Mouse (Mus musculus) MN1 (cell line): Measurements from ENCODE around the gene Gm49392.
A peak's percentile ranks its signal among the peaks of the same experiment; 100 is the strongest.
"Not testable (repeated sequence)": the region's sequence is repeated elsewhere in the genome, so short reads cannot be mapped to it uniquely, and the experiment has no call there.

Source experiments
- DNase-seq: peaks from one replicate; pipeline ENCODE4 v3.0.0-alpha.2; 2016; ENCODE audit warnings: low spot score

Gene Gm49392

DNA sequence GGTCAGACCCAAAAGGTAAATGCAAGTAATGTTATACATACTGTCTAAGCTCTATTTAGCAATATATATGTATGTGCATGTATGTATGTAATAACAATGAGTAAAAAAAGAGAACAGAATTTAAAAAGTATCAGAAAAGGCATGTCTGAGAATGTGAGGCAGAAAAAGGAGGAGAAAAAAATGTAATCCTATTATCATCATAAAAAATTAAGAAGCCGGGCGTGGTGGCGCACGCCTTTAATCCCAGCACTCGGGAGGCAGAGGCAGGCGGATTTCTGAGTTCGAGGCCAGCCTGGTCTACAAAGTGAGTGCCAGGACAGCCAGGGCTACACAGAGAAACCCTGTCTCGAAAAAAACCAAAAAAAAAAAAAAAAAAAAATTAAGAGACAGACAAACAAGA lies at the start of gene Gm49392:
TSS of gene Gm49392 (minus strand) at position 101 of the 400 bp plus-strand sequence.
- not testable (repeated sequence) for DNase-seq

DNA sequence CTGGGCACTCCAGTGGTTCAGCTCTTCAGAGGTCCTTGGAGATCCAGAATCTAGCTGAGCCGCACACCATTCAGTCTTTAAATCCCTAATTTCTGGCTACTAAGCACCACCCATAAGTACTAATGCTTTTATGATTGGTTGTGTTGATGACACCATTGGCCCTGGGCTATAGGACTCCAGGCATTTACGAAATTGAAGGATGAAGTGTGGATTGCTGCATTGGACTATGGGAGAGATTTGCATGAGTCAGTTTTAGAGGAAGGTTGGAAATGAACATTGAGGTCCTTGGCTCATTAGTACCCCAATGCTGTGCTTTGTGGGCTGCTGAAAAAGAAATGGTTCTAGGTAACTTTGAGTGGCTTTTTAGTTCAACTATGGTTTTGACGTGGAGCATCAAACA lies 45.2 kb upstream of the Gm49392 start, which contains the start of gene Tpbpa:
TSS of gene Tpbpa (minus strand) at position 101 of the 400 bp plus-strand sequence.
- not testable (repeated sequence) for DNase-seq

DNA sequence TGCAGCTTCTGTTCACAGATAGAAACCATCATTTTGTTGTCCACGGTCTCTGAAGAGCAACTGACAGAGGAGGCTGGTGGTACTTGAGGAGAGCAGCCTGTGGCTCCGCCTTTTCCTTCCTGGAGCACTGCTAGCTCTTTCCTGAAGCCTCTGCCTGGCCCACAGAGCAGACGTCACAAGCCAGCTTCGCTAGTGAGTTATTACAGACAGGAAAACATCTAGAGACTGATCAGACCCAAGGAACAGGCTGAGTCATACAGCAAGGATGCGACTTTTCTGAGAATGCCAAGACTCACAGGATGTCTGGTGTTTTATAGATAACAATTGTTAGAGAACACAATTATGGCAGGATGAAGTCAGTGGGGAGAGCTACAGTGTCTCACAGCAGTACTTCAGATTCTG lies 39.8 kb upstream of the Gm49392 start, which contains the start of the genes Gm49391 and Ctla2a:
TSS of gene Gm49391 (minus strand) at position 72 of the 402 bp plus-strand sequence.
TSS of gene Ctla2a (minus strand) at position 126 of the 402 bp plus-strand sequence.
- peak; percentile 73 for DNase-seq

DNA sequence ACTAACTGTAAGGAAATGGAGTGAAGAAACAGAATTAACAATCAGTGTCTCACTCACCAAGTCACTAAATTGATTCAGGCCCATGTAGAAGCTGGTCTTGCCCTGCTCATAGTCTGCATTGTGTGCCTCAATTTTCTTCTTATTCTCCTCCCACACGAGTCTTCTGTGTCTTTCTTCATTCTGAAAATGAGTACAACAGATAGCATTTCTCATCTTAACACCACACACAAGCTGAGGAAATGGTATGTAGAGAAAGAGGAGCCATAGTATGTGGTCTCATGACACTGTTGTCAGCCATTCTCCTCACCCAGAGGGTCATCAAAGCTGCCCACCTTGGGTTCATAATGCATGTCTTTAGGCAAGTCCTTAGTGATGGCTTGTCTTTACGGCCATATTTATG lies 38.8 kb upstream of the Gm49392 start, which contains the start of gene Gm49393:
TSS of gene Gm49393 (minus strand) at position 101 of the 400 bp plus-strand sequence.
- not testable (repeated sequence) for DNase-seq

DNA sequence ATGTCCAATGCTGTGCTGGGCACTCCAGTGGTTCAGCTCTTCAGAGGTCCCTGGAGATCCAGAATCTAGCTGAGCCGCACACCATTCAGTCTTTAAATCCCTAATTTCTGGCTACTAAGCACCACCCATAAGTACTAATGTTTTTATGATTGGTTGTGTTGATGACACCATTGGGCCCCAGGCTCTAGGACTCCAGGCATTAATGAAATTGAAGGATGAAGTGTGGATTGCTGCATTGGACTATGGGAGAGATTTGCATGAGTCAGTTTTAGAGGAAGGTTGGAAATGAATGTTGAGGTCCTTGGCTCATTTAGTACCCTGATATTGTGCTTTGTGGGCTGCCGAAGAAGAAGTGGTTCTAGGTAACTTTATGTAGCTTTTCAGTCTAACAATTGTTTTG lies 8.1 kb upstream of the Gm49392 start, which contains the start of gene Tpbpb:
TSS of gene Tpbpb (minus strand) at position 101 of the 400 bp plus-strand sequence.
- DNase-seq, result not testable (repeated sequence)

DNA sequence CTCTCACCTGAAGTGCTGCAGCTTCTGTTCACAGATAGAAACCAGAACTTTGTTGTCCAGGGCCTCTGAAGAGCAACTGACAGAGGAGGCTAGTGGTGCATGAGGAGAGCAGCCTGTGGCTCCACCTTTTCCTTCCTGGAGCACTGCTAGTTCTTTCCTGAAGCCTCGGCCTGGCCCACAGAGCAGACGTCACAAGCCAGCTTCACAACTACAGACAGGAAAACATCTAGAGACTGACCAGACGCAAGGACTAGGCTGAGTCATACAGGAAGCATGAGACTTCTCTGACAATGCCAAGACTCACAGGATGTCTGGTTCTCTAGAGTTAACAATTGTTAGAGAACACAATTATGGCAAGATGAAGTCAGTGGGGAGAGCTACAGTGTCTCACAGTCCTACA lies 634 bp upstream of the Gm49392 start, which contains the start of gene Ctla2b:
TSS of gene Ctla2b (minus strand) at position 120 of the 400 bp plus-strand sequence.
- peak; percentile 74 for DNase-seq

DNA sequence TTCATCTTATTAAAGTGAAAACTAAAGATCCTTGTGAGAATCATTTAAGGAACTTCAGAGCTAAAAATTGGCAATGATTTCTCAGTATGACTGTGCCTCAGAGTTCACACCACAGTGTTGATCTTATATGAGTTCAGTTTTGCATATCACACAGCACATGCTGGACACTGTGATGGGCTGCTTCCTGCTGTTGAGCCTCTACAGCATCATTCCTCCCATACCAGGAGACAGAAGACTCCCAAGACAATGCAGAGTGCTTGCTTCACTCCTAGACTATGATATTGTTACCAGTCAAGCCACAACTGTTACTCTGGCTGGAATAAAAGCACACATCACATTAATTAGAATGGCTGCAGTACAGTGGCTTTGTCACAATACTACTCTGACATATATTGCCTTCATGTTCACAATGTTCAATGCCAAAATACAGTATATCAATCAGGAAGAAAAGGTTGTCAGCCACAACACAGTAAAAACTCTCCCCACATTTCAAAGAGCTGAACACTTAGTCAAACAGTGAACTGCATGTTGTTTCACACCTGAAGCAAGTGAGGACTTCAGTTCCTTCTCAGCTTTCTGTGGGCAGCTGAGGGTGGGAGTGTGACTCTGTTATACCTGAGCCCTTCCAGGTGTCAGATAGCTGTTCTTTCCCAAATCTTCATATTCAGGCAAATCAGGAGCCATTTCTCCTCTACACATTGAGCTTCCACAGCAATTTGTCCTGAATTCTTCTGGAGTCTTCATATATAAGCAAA lies 1.1 kb downstream of the Gm49392 start:
- DNase-seq, result no peak

DNA sequence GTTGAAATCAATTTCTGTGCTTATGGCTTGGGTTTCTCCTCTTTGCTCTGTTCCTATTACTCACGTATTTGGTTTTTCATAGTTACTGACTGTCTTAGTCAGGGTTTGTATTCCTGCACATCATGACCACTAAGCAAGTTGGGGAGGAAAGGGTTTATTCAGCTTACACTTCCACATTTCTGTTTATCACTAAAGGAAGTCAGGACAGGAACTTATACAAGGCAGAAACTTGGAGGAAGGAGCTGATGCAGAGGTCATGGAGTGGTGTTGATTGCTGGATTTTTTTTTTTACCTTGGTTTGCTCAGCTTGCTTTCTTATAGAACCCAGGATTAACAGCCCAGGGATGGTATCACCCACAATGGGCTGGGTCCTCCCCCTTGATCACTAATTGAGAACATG lies 4.4 kb downstream of the Gm49392 start:
- no peak for DNase-seq

DNA sequence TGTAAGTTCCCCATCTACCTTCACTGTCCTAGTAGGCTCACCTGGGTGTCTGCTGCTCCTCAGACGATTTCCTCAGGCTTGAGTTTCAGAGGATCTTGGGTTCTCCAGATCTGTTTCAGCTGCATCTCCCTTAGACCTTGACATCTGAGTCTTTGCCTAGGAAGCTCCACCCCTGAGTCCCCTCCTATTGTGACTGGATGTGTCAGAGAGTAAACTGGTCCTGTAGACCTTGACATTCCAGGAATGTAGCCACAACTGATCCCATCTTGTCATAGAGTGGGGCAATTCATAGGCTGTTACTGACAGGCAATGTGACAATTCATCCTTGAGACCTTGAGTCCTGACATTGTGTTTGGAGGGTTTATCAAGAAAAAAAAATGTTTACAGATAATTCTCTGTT lies 32.4 kb downstream of the Gm49392 start, which contains the start of gene 4930486L24Rik:
TSS of gene 4930486L24Rik (minus strand) at position 195 of the 400 bp plus-strand sequence.
- DNase-seq, result no peak

DNA sequence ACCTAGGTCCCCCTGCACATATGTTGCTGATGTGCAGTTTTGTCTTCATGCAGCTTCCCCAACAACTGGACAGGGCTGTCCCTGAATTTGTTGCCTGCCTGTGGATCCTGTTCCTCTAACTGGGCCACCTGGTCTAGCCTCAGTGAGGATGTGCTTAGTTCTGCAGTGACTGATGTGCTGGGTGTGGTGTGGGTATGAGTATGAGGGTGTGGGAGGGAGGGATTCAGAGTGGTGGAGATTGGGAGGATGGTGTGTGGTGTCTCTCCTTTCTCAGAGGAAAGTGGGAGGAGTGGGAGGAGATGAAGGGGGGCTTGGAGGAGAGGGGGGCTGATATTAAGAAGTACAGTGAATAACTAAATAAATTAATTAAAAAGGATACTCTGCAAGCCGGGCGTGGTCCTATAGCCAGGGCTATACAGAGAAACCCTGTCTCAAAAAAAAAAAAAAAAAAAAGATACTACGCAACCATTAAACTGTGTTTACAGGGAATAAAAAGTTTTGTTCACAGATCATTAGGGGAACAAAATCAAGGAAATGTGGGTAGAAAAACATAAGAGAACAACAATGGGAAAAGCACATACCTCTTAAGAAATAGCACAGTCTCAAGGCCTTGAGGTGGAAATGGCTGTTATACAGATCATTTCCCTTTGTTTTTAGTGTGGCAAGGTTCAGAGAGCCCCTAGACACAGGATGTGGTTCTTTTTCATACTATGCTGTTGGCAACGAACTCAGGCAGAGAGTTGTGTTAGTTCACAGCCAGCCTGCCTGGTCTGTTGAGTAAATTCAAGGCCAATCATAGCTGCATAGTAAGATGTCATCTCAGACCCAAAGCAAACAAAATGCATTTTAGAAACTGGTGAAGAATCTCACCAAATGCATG lies 48.2 kb downstream of the Gm49392 start:
- no peak for DNase-seq

DNA sequence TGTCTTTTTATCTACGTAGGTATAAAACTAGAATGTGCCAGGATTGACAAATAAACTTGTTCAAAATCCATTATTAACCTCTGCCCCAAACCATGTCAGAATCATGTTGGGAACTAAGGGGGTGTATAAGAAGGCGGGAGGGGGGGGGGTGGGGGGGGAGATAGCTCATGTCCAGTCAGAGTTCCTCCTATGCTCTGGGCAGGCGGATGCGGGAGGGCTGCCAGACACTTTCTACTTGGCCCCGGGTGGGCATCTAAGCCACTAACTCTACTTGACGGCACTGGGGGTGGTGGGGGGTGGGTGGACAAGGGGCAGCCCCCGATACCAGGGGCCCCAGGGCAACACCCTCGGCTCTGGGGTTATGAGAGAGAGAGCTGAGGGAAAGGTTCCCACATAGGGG lies 53.5 kb downstream of the Gm49392 start:
- no peak for DNase-seq

DNA sequence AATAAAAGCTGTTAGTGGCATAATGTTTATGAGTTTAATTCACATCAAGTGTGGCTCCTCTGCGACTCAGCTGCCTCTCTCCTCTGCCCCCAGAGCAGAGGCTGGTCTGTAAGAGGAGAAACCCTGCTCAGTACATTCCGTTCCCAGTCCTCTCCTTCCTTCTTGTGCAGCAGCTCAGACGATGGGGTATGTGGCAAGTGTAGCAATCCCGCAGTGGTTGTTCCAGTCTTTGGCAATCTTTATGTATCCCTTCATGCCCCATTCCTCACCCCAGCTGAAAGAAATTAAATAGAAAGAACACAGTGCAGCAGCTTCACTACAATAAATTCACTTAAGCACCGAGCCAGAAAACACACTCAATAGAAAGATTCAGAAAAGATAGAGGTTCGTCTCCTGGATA lies 54.0 kb downstream of the Gm49392 start:
- DNase-seq, result peak; percentile 44

DNA sequence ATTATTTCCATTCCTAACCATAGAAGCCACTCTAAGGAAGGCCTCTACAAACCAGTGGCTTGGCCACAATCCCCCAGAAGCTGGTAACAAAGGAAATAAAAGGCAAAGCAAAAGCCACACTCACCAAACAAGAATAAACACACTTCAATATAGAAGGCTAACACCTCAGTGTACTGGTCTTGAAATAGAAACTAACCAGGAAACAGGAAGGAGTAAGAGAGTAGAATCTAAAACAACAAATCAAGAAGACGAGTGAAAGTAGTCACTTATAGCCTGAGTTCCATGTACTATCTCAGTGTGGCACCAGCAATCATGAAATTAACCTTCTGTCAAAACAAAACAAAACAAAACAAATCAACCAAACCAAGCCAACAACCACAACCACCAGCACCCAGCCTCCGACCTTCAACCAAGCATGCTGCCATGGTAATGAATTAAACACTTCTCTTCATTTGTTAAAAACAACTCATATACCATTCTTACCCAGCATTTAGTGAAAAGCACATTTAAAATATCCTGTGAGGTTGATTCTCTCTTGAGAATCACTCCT lies 57.3 kb downstream of the Gm49392 start:
- no peak for DNase-seq

DNA sequence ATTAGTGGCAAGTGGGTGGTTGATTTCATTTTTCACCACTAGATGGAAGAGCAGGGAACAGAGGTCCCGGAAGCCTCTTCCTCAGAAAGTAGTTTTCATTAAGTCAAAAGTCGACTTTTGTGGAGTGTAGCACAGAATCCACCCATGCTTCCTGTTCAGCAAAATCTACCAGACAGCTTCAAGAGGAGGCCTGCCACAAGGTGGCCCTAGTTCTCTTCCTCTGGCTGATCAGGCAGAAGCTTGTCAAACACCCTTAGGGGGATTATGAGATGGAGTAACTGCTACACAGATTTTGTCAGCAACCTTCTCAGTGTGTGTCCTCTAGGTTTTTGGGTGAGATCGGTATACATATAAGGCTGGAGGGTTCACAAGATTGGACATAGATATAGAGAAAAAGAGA lies 70.6 kb downstream of the Gm49392 start:
- no peak for DNase-seq

DNA sequence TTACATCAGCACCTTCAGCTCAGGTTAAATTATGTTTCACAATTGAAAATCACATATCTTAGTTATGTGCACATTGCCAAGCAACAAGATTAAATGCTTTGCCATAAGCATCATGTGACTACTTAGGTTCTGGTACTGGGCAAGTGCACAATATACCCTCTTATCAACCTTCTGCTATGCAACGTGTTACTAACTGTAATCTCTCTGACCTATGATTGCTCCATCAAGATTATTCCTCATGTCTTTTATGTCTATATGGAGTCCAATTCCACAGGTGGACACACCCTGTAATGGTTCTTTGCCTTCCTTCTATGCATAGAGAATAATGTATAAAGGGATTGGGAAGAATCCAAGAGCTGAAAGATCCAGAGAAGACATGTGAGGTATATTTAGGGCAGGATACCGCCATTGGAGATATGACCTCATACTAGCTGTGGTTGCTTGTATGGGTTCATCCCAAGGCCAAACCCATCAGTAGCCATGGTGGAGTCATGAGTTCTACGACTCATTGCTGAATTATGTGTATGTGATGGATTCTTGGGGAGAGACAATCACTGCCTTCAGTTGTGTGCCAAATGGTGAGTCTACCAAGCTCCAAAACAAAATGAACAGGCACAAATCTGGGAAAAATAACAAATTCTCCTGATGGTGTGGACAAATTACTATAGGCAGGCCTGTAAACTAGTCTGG lies 76.1 kb downstream of the Gm49392 start:
- no peak for DNase-seq

DNA sequence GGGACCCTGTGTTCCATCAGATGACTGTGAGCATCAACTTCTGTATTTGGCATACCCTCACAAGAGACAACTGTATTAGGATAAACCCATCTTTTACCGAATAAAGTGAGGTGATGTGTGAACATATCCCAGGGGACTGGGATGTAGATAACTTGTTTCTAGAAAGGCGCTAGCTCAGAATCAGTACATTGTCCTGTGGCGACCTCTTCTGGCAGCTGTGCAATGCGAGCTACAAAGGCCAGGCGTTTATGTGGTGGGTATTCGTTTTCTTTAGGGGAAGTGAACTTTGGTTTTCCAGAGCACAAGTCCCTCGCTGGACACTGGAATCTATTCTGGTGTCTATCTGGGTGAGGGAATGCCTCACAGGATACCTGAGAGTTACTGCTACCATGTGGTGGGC lies 77.2 kb downstream of the Gm49392 start:
- peak; percentile 36 for DNase-seq

DNA sequence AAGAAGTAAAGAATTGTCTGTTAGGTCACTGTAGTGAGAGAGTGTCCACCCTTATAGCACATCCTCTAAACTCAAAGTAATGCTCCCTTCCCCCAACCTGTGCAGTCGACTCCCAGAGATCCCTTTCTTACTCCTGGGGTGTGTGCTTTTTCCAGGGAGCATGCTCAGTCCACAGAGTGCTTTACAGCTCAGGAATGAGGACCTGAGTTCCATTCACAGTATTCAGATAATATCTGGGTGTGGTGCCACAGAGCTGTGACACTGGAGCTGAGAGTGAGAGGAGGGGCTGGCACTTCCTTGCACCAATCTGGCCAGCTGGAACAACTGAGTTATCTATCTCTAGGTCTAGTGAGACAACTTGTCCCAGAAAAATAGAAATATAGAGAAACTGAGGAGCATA lies 83.0 kb downstream of the Gm49392 start:
- no peak for DNase-seq

DNA sequence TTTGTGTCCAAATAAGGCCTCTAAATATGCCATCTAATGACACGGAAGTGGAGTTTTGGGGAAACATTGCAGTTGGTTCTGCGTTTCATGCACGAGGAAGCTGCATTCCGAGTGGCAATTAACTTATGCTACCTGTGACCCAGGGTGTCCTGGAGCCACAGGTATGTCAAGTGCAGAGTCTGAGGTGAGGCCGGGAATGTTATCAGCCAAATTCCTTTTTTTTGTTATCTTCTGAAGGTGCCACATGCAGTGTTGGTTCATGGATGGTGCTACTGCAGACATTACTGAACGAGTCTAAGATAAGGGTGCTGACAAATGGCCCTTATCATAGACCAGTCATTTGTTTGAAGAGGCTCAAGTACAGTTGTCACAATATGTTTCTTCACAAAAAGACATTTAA lies 83.9 kb downstream of the Gm49392 start:
- DNase-seq, result no peak

DNA sequence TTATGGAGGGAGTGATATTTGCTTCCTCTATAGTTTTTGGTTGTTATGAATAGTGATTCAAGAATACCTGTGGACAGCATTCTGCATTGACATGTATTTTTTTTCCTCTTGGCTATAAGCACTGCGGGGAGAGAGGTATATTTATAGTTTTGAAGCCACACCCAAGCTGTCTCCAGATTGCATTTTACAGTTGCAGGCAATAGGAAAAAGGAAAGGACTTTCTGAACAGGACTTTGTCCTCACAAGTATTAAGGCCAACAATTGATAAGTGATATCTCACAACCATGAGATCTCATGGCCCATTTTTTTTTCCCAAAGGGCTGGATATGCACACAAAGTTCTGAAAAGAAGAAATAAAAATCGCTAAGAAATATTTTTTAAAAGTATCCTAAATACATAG lies 87.0 kb downstream of the Gm49392 start:
- DNase-seq, result no peak

DNA sequence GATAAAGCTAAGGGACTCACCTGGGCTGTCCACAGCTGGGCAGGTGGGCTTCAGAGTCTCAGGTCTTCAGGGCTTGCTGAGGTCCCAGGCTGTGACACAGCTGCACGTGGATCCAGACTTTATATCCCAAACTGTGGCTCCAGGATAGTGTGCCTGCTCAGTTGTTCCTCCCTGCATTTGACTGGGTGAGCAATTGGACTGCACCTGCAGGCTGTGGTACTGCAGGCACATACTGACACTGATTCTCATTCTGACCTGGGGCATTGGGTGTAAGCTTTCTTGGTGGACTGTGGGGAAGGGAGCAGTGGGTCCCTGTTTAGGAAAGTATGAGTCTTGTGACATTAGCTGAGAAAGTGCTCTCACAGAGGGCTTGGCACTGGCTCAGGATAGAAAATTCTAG lies 93.9 kb downstream of the Gm49392 start, which contains the start of gene Ctsll3:
TSS of gene Ctsll3 (minus strand) at position 101 of the 400 bp plus-strand sequence.
- no peak for DNase-seq
